Mouse (Mus musculus) CH12.LX (cell line): ENCODE data around the gene Ifit2. TPM values are rescaled to one million over a fixed set of nuclear protein-coding genes. Genes with fewer than 3 reads are reported as not detected.

Source experiments
- DNase-seq: peaks from one replicate; pipeline ENCODE4 v3.0.0-alpha.2; 2013; ENCODE audit errors: extremely low read depth
- H3K27ac ChIP-seq: 2 replicates; pipeline ENCODE4 v1.5.1; 2012; ENCODE audit warnings: low read depth, mild to moderate bottlenecking, control low read depth, moderate library complexity; ENCODE audit not compliant: insufficient read depth
- H3K27me3 ChIP-seq: replicated peaks from 2 replicates; pipeline ENCODE3; 2012; ENCODE audit warnings: inconsistent platforms
- H3K36me3 ChIP-seq, 2 experiments: replicated peaks in 1 of 2; 2 replicates each; pipeline versions ENCODE3 to v1.6.1; 2012; ENCODE audit warnings: inconsistent platforms in 1 of 2, low read length in 1 of 2, mild to moderate bottlenecking in 1 of 2, mixed read lengths in 1 of 2, moderate library complexity in 1 of 2; ENCODE audit not compliant: control insufficient read depth in 1 of 2, insufficient read depth in 1 of 2
- H3K4me1 ChIP-seq, 2 experiments: 2 replicates each; pipeline ENCODE4 v1.6.1; 2012; ENCODE audit warnings: inconsistent platforms in 1 of 2, moderate library complexity in 1 of 2; ENCODE audit not compliant: insufficient read depth in 2 of 2, control insufficient read depth in 1 of 2
- H3K4me2 ChIP-seq: 2 replicates; pipeline ENCODE4 v1.6.1; 2012; ENCODE audit warnings: low read depth, mild to moderate bottlenecking, control low read depth; ENCODE audit not compliant: poor library complexity, insufficient read depth, severe bottlenecking
- H3K4me3 ChIP-seq, 3 experiments: fragments of 150-350 bp in 1 of 3; sonication (generic) in 1 of 3; replicated peaks in 1 of 3; 2 replicates each; pipeline versions ENCODE3 to v1.5.1; 2011 to 2012; ENCODE audit warnings: low read depth in 2 of 3, low read length in 2 of 3, mild to moderate bottlenecking in 2 of 3, moderate library complexity in 2 of 3, control low read depth in 1 of 3, improper control_type of control experiment in 1 of 3, inconsistent platforms in 1 of 3, mixed read lengths in 1 of 3; ENCODE audit not compliant: poor library complexity in 1 of 3
- H3K79me2 ChIP-seq: replicated peaks from 2 replicates; pipeline ENCODE4 v1.6.1; 2012; ENCODE audit warnings: mild to moderate bottlenecking, moderate library complexity; ENCODE audit not compliant: control insufficient read depth, poor library complexity, insufficient read depth, severe bottlenecking; ENCODE audit errors: extremely low read depth
- H3K9ac ChIP-seq: 2 replicates; pipeline ENCODE4 v1.6.1; 2012; ENCODE audit warnings: low read depth, mild to moderate bottlenecking, control low read depth, moderate library complexity; ENCODE audit not compliant: insufficient read depth
- H3K9me3 ChIP-seq: replicated peaks from 2 replicates; pipeline ENCODE3; 2012; ENCODE audit warnings: low read length, inconsistent platforms, mixed read lengths
- BHLHE40 ChIP-seq: IDR thresholded peaks from 2 replicates; pipeline ENCODE4 v1.6.1; 2011; ENCODE audit warnings: mild to moderate bottlenecking, low read depth, low read length, improper control_type of control experiment
- CTCF ChIP-seq, 2 experiments: IDR thresholded peaks in 1 of 2; conservative IDR thresholded peaks in 1 of 2; 2 replicates each; pipeline ENCODE4 v1.5.1; 2011 to 2012; ENCODE audit warnings: low read depth in 2 of 2, low read length in 2 of 2, improper control_type of control experiment in 1 of 2, inconsistent platforms in 1 of 2, mild to moderate bottlenecking in 1 of 2, moderate library complexity in 1 of 2
- ELF1 ChIP-seq: IDR thresholded peaks from 2 replicates; pipeline ENCODE4 v1.6.1; 2014; ENCODE audit warnings: low read depth, mild to moderate bottlenecking, inconsistent platforms, low read length, improper control_type of control experiment
- IRF4 ChIP-seq: IDR thresholded peaks from 2 replicates; pipeline ENCODE4 v1.6.1; 2014; ENCODE audit warnings: low read depth, mild to moderate bottlenecking, inconsistent platforms, low read length, improper control_type of control experiment
- JUN ChIP-seq: IDR thresholded peaks from 2 replicates; pipeline ENCODE4 v1.6.1; 2011; ENCODE audit warnings: low read depth, mild to moderate bottlenecking, low read length, improper control_type of control experiment, moderate library complexity; ENCODE audit not compliant: insufficient read depth
- MAFK ChIP-seq: IDR thresholded peaks from 2 replicates; pipeline ENCODE4 v1.6.1; 2011; ENCODE audit warnings: low read length, improper control_type of control experiment; ENCODE audit not compliant: insufficient replicate concordance
- MAX ChIP-seq: IDR thresholded peaks from 2 replicates; pipeline ENCODE4 v1.6.1; 2011; ENCODE audit warnings: low read length, improper control_type of control experiment
- MXI1 ChIP-seq: IDR thresholded peaks from 2 replicates; pipeline ENCODE4 v1.6.1; 2011; ENCODE audit warnings: mild to moderate bottlenecking, low read depth, low read length, improper control_type of control experiment
- PAX5 ChIP-seq: IDR thresholded peaks from 2 replicates; pipeline ENCODE4 v1.6.1; 2012; ENCODE audit warnings: low read length, inconsistent platforms, mixed read lengths
- RAD21 ChIP-seq: IDR thresholded peaks from 2 replicates; pipeline ENCODE4 v1.6.1; 2011; ENCODE audit warnings: low read depth, mild to moderate bottlenecking, low read length, improper control_type of control experiment, moderate library complexity
- RCOR1 ChIP-seq: conservative IDR thresholded peaks from 2 replicates; pipeline ENCODE4 v1.6.1; 2012; ENCODE audit warnings: low read depth, mild to moderate bottlenecking, inconsistent platforms, low read length, improper control_type of control experiment
- SMC3 ChIP-seq: IDR thresholded peaks from 2 replicates; pipeline ENCODE4 v1.6.1; 2011; ENCODE audit warnings: low read depth, low read length, improper control_type of control experiment
- ZC3H11A ChIP-seq: IDR thresholded peaks from 2 replicates; pipeline ENCODE4 v1.6.1; 2012; ENCODE audit warnings: low read depth, mild to moderate bottlenecking, inconsistent platforms, low read length, improper control_type of control experiment
- ZMIZ1 ChIP-seq: IDR thresholded peaks from 2 replicates; pipeline ENCODE4 v1.6.1; 2012; ENCODE audit warnings: low read depth, mild to moderate bottlenecking, inconsistent platforms, low read length, improper control_type of control experiment
- dilution Hi-C: fragments of 300-500 bp; cut with MboI; formaldehyde crosslinking; loops from 2 replicates; pipeline ENCODE4 v1.14.3; 2020; ENCODE audit warnings: low sequenced_read_pairs; ENCODE audit not compliant: extremely low pct_unique_long_range_greater_than_20kb, extremely low pct_ligation_motif_present
- in situ Hi-C: fragments of 300-500 bp; cut with MboI; formaldehyde crosslinking; loops from 3 replicates; pipeline ENCODE4 v1.14.3; 2019; ENCODE audit warnings: low sequenced_read_pairs, low pct_ligation_motif_present, low pct_unique_long_range_greater_than_20kb, mixed read lengths
- polyA plus RNA-seq: library from polyadenylated mRNA; unstranded; fragments of >175 nt; gene quantifications from 2 replicates; pipeline ENCODE4 v1.2.1, GENCODE M21; 2012; ENCODE audit warnings: low read depth; ENCODE audit not compliant: insufficient read length
- total RNA-seq, 2 experiments: library from RNA; depleted of rRNA; stranded (reverse); fragments of 300-350 nt in 1 of 2; fragments of >200 nt in 1 of 2; gene quantifications; 2 replicates each; pipeline ENCODE4 v1.2.3; 2012 to 2014

The Ifit2 gene
- total and polyA plus RNA-seq, 3 experiments: 0.72 to 8.8 (median 5.7) TPM

GRCm38 (mm10) chr19:34546211-34546610 is 4.3 kb upstream of the Ifit2 start:
- Histone ChIP-seq H3K36me3 (no peaks in the 10 kb centered on the region), H3K79me2 (no peaks in the 10 kb centered on the region; the same call in 1 of the 2 replicates), H3K9ac (no peak overlapping the region), H3K4me1 (peaks cover 0 to 7% of the 10 kb centered on the region in 2 experiments; a peak in 1 of 4 replicates), H3K27ac (no peak overlapping the region), H3K27me3 (no peaks in the 10 kb centered on the region), H3K4me2 (no peak overlapping the region), H3K4me3 (no peak overlapping the region), H3K9me3 (no peaks in the 10 kb centered on the region)
- TF ChIP-seq RCOR1: no peak
- TF ChIP-seq PAX5: no peak
- TF ChIP-seq BHLHE40: no peak
- no peak for TF ChIP-seq ELF1
- TF ChIP-seq ZMIZ1: no peak
- no peak for TF ChIP-seq ZC3H11A
- TF ChIP-seq MAX: no peak
- TF ChIP-seq MAFK: no peak
- TF ChIP-seq JUN: no peak
- no peak for TF ChIP-seq CTCF (conservative IDR thresholded peaks at IDR 0.05 in 1 of 2, IDR thresholded peaks at IDR 0.05 in 1 of 2; ENCODE audit: low read depth in 2 of 2, low read length in 2 of 2)
- DNase-seq: no peak
- dilution Hi-C loops: no loop called here
- in situ Hi-C loops: loop anchor here (10.0 kb wide), 1 partner anchor 119 kb away; no protein-coding TSS in a partner anchor

DNA sequence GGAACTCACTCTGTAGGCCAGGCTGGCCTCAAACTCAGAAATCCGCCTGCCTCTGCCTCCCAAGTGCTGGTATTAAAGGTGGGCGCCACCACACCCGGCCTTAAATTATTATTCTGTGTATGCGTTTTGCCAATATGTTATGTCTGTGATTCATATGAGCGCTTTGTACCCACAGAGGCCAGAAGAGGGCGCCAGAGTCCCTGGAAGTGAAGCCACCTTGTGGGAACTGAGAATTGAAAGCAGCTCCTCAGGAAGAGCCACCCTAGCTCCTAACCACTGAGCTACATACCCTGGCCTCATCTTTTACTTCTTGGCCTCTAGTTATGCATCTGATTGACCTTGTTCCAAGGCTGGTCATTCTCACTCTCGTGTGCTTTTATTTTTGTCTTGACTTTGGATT is 2.5 kb upstream of the Ifit2 start:
- no peak overlapping the region for H3K9ac ChIP-seq
- H3K36me3 ChIP-seq: no peaks in the 10 kb centered on the region
- no peak for TF ChIP-seq MXI1
- peak; percentile 51 to 91; a peak in 2 of 4 replicates for TF ChIP-seq CTCF (conservative IDR thresholded peaks at IDR 0.05 in 1 of 2, IDR thresholded peaks at IDR 0.05 in 1 of 2; ENCODE audit: low read depth in 2 of 2, low read length in 2 of 2)
- TF ChIP-seq ELF1: peak; percentile 37; the same call in 1 of the 2 replicates
- peak; percentile 87 for TF ChIP-seq SMC3
- peak; percentile 78 for TF ChIP-seq RAD21
- 0 out of 2 replicates have a peak, but pooled peaks have one; percentile 3 for TF ChIP-seq ZC3H11A
- TF ChIP-seq ZMIZ1: no peak
- peak; percentile 80 for TF ChIP-seq IRF4
- H3K27ac ChIP-seq: no peak overlapping the region
- dilution Hi-C loops: no loop called here
- no peaks in the 10 kb centered on the region for H3K27me3 ChIP-seq
- peak; percentile 90 for DNase-seq
- in situ Hi-C loops: loop anchor here (10.0 kb wide), 1 partner anchor 117 kb away; no protein-coding TSS in a partner anchor
- peaks cover 0 to 21% of the 10 kb centered on the region in 2 experiments; a peak in 2 of 4 replicates for H3K4me1 ChIP-seq
- no peaks in the 10 kb centered on the region; the same call in 1 of the 2 replicates for H3K79me2 ChIP-seq
- no peak overlapping the region for H3K4me2 ChIP-seq
- no peak overlapping the region for H3K4me3 ChIP-seq
- no peaks in the 10 kb centered on the region for H3K9me3 ChIP-seq
